Mouse (Mus musculus) forebrain, embryonic 16.5 days (tissue): ENCODE measurements around the gene Atf1. TPM values are rescaled to one million over a fixed set of nuclear protein-coding genes. Genes with fewer than 3 reads are reported as not detected.

Experiments used
- ATAC-seq: fragments of 200-750 bp; cut with Nextera tagmentation; 2 replicates; pipeline ENCODE4 v1.8.0; 2017; ENCODE audit warnings: mild to moderate bottlenecking, moderate library complexity
- H3K27ac ChIP-seq: fragments of 300-500 bp; sonication (generic); 2 replicates; pipeline ENCODE4 v1.5.1; 2014; ENCODE audit warnings: low read length, control low read depth
- H3K27me3 ChIP-seq: fragments of 300-500 bp; sonication (generic); replicated peaks from 2 replicates; pipeline ENCODE4 v1.6.1; 2014; ENCODE audit warnings: low read length; ENCODE audit not compliant: control insufficient read depth, insufficient read depth
- H3K36me3 ChIP-seq: fragments of 300-500 bp; sonication (generic); 2 replicates; pipeline ENCODE4 v1.6.1; 2014; ENCODE audit not compliant: control insufficient read depth, insufficient read depth
- H3K4me1 ChIP-seq: fragments of 300-500 bp; sonication (generic); replicated peaks from 2 replicates; pipeline ENCODE4 v1.6.1; 2014; ENCODE audit warnings: low read length; ENCODE audit not compliant: control insufficient read depth, insufficient read depth
- H3K4me2 ChIP-seq: fragments of 300-500 bp; sonication (generic); 2 replicates; pipeline ENCODE4 v1.6.1; 2014; ENCODE audit warnings: mild to moderate bottlenecking, low read length, control low read depth
- H3K4me3 ChIP-seq: fragments of 300-500 bp; sonication (generic); replicated peaks from 2 replicates; pipeline ENCODE4 v1.5.1; 2014; ENCODE audit warnings: mild to moderate bottlenecking, low read length, control low read depth
- H3K9ac ChIP-seq: fragments of 300-500 bp; sonication (generic); replicated peaks from 2 replicates; pipeline ENCODE4 v1.6.1; 2014; ENCODE audit warnings: low read depth, low read length, control low read depth
- H3K9me3 ChIP-seq: fragments of 300-500 bp; sonication (generic); 2 replicates; pipeline ENCODE4 v1.6.1; 2016; ENCODE audit warnings: low read length; ENCODE audit not compliant: control insufficient read depth
- WGBS: fragments of 180-500 bp; shearing (Covaris S2); extraction: QIAGEN DNeasy Blood & Tissue Kit; methylation state at CpG from one replicate; pipeline ENCODE4 v1.1.7; 2014; 5-methylcytosine and 5-hydroxymethylcytosine counted together
- polyA plus RNA-seq: library from polyadenylated mRNA; unstranded; fragments of >200 nt; fragmentation: Nextera tagmentation; extraction: Ambion mirVana; gene quantifications from 2 replicates; pipeline ENCODE4 v1.2.1, GENCODE M21; 2015

The Atf1 gene
- polyA plus RNA-seq, 1 experiment from 2014 or later, result 21.4 TPM

- 93% methylated on average over 8 of the region's 8 CpGs for WGBS
- Histone ChIP-seq H3K27ac (no peak overlapping the region), H3K27me3 (no peaks in the 10 kb centered on the region), H3K4me3 (no peak overlapping the region), H3K9me3 (no peaks in the 10 kb centered on the region), H3K4me2 (no peak overlapping the region), H3K4me1 (no peaks in the 10 kb centered on the region), H3K36me3 (peaks cover 48% of the 10 kb centered on the region), H3K9ac (no peak overlapping the region)
- ATAC-seq, result no peak
Observed at GRCm38 (mm10) chr15:100186882-100187672, 40.5 kb upstream of the Atf1 start.

GRCm38 (mm10) chr15:100188542-100188941 lies 39.1 kb upstream of the Atf1 start:
- no peaks in the 10 kb centered on the region for H3K27me3 ChIP-seq
- no peaks in the 10 kb centered on the region for H3K9me3 ChIP-seq
- no peak overlapping the region for H3K27ac ChIP-seq
- 96% methylated on average over 5 of the region's 5 CpGs for WGBS
- ATAC-seq, result no peak
- H3K36me3 ChIP-seq, result peaks cover 47% of the 10 kb centered on the region
- no peak overlapping the region for H3K9ac ChIP-seq
- H3K4me1 ChIP-seq, result no peaks in the 10 kb centered on the region
- no peak overlapping the region for H3K4me2 ChIP-seq
- H3K4me3 ChIP-seq, result no peak overlapping the region

- H3K9ac ChIP-seq, result no peak overlapping the region
- H3K36me3 ChIP-seq, result peaks cover 46% of the 10 kb centered on the region
- no peak overlapping the region for H3K27ac ChIP-seq
- no peak overlapping the region for H3K4me2 ChIP-seq
- no peak overlapping the region for H3K4me3 ChIP-seq
- H3K27me3 ChIP-seq, result no peaks in the 10 kb centered on the region
- no peaks in the 10 kb centered on the region for H3K9me3 ChIP-seq
- no peak for ATAC-seq
- WGBS, result 80% methylated on average over 14 of the region's 14 CpGs
- H3K4me1 ChIP-seq, result no peaks in the 10 kb centered on the region
Observed at GRCm38 (mm10) chr15:100188962-100189404, 38.6 kb upstream of the Atf1 start.

GRCm38 (mm10) chr15:100190083-100190482 lies 37.5 kb upstream of the Atf1 start:
- no peak for ATAC-seq
- Histone ChIP-seq H3K27me3 (no peaks in the 10 kb centered on the region), H3K36me3 (peaks cover 49% of the 10 kb centered on the region), H3K4me2 (no peak overlapping the region), H3K4me3 (no peak overlapping the region), H3K4me1 (no peaks in the 10 kb centered on the region), H3K9me3 (no peaks in the 10 kb centered on the region), H3K9ac (no peak overlapping the region), H3K27ac (no peak overlapping the region)
- 92% methylated on average over 5 of the region's 5 CpGs for WGBS

GRCm38 (mm10) chr15:100198983-100199745 lies 28.5 kb upstream of the Atf1 start:
- Histone ChIP-seq H3K27ac (no peak overlapping the region), H3K9ac (no peak overlapping the region), H3K4me3 (no peak overlapping the region), H3K4me1 (no peaks in the 10 kb centered on the region), H3K9me3 (no peaks in the 10 kb centered on the region), H3K27me3 (no peaks in the 10 kb centered on the region), H3K36me3 (peaks cover 18% of the 10 kb centered on the region), H3K4me2 (no peak overlapping the region)
- no peak for ATAC-seq
- 94% methylated on average over 11 of the region's 11 CpGs for WGBS

- Histone ChIP-seq H3K27ac (no peak overlapping the region), H3K4me2 (no peak overlapping the region), H3K9ac (no peak overlapping the region), H3K9me3 (no peaks in the 10 kb centered on the region), H3K4me3 (no peak overlapping the region), H3K27me3 (no peaks in the 10 kb centered on the region), H3K36me3 (peaks cover 11% of the 10 kb centered on the region), H3K4me1 (no peaks in the 10 kb centered on the region)
- ATAC-seq, result no peak
- WGBS, result 73% methylated on average over 3 of the region's 3 CpGs
Observed at GRCm38 (mm10) chr15:100199790-100200189, 27.8 kb upstream of the Atf1 start.

GRCm38 (mm10) chr15:100201806-100202205 lies 25.8 kb upstream of the Atf1 start:
- H3K27me3 ChIP-seq, result no peaks in the 10 kb centered on the region
- no peak overlapping the region for H3K4me2 ChIP-seq
- H3K36me3 ChIP-seq, result peaks cover 12% of the 10 kb centered on the region
- no peaks in the 10 kb centered on the region for H3K4me1 ChIP-seq
- H3K4me3 ChIP-seq, result no peak overlapping the region
- H3K9ac ChIP-seq, result no peak overlapping the region
- no peaks in the 10 kb centered on the region for H3K9me3 ChIP-seq
- H3K27ac ChIP-seq, result no peak overlapping the region
- WGBS, result 92% methylated on average over 3 of the region's 3 CpGs
- no peak for ATAC-seq

- no peaks in the 10 kb centered on the region for H3K27me3 ChIP-seq
- peaks cover 19% of the 10 kb centered on the region for H3K36me3 ChIP-seq
- no peak for ATAC-seq
Observed at GRCm38 (mm10) chr15:100202431-100203015, 25.1 kb upstream of the Atf1 start.

GRCm38 (mm10) chr15:100204574-100204973 lies 23.0 kb upstream of the Atf1 start:
- Histone ChIP-seq H3K27ac (no peak overlapping the region), H3K4me2 (no peak overlapping the region), H3K36me3 (peaks cover 21% of the 10 kb centered on the region), H3K9ac (no peak overlapping the region), H3K4me3 (no peak overlapping the region), H3K9me3 (no peaks in the 10 kb centered on the region), H3K27me3 (no peaks in the 10 kb centered on the region), H3K4me1 (no peaks in the 10 kb centered on the region)
- no peak for ATAC-seq
- 96% methylated on average over 1 of the region's 1 CpGs for WGBS

More at GRCm38 (mm10) chr15:100202431-100203015, 25.1 kb upstream of the Atf1 start:
- Histone ChIP-seq H3K4me1 (no peaks in the 10 kb centered on the region), H3K9me3 (no peaks in the 10 kb centered on the region), H3K4me2 (no peak overlapping the region), H3K4me3 (no peak overlapping the region), H3K27ac (no peak overlapping the region), H3K9ac (no peak overlapping the region)
- 92% methylated on average over 4 of the region's 4 CpGs for WGBS
